Mouse (Mus musculus) frontal cortex, adult 2 months (tissue): ENCODE data around the gene Rhbdf2. TPM values are rescaled to one million over a fixed set of nuclear protein-coding genes. Genes with fewer than 3 reads are reported as not detected.

ENCODE experiments used
- DNase-seq, 2 experiments: peaks; one replicate each; pipeline ENCODE4 v3.0.0; 2022; ENCODE audit warnings: low spot score in 1 of 2; ENCODE audit errors: extremely low spot score in 1 of 2
- polyA plus RNA-seq: library from polyadenylated mRNA; depleted of rRNA; stranded (reverse); fragments of >200 nt; gene quantifications from 2 replicates; pipeline ENCODE4 v1.2.3, GENCODE M21; 2012

The Rhbdf2 gene
- polyA plus RNA-seq, 1 experiment, result 2.0 TPM

DNA sequence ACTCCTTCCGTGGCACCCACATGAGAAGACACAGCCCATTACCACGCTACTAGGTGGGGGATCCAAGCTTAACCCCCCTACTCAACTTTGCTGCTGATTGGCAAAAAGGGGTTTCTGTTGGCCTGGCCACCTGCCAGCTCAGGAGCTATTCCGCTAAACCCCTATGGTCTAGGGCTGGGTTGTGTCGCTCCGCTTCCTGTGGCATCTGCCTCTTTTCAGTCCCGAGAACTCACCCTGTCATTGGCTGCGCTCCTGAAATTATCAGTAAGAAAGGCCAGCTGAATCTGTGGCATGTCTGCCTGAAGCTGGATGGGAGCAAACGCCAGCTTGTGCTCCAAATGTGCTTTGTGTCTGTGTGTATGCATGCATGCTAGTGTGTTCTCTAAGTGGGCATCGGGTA lies 33.4 kb upstream of the Rhbdf2 start:
- DNase-seq, result no peak

DNA sequence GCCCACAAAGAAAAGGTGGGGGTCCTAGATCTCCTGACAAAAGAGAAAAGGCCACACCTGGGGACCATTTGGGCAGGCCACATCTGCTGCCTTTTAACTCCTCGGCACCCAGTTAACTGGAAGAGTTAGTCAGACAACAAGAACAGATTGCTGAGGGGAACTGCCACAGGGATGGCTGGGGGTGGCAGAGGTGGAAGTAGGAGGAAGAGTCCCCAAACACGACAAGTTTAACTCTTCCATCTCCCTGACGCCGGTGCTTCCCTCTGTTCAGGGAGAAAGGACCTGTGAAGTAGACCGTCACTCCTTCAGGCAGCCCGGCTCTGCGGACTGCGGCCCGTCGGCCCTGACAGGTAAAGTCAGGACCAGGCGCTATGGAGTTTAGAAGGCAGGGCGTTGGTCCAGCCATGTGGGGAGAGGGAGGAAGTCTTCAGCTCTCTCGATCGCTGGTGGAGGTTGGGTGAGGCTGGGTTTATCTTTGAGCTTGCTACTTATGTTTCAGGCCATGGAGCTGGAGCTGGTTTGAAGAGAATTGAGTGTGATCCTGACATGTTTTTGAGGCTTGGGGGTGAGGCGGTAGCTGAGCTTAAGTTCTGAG lies 32.3 kb upstream of the Rhbdf2 start:
- no peak for DNase-seq

DNA sequence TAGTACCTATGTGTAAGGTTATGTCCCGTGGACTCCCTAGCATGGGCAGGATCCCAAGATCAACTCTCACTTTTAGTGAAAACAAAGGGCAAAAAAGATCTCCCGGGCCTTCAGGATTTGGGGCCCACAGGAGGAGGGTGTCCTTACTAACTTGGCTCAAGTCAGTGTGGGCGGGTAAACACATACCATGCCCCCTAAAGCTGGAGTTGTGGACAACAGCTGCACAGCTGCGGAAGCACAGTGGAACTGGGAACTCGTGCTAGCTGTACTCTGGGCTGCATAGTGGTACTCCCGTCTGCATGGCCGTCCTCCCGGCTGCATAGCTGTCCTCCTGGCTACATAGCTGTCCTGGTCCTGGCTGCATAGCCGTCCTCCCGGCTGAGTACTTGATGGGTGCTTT lies 31.4 kb upstream of the Rhbdf2 start:
- DNase-seq, result no peak

DNA sequence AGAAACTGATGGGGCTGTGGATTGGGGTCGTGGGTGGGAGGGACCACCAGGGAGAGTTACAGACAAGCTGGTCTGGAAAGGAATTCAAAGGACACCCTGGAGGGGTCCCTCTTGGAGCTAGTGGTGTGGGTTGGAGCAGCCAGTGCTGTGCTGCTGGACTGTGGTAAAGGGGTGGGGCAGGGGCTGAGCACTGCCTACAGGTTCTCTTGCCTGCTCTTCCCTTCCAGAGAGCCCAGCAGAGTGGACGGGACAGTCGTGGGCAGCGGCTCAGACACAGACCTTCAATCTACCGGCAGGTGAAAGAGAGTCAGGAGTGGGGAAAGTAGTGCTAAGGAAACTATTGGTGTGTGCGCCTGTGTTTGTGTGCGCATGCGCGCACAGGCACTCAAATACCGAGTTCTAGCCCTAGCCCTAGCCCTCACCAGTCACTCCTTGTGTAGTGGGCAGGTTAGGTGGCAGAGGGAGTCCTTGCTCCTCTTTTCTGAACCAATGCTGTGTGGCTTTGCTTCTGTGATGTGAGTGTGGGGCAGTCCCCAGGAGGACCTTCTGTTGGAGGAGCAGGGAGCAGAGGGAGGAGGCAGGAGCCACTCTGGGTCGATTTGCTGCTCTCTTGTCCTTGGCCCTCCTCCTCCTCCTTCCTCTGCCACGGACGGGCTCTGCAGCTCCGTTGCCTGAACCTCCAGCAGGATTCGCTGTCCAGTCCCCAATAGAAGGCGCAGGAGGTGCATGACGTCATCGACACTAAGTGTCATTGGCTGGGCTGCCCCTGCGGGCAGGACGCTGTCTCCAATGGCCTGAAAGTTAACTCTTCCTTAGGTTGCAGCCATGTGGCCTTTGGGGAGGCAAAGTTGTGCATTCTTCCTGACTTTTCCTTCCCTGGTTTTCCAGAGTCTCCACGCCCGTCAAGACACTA lies 30.7 kb upstream of the Rhbdf2 start:
- DNase-seq, result peak; percentile 89 to 92

DNA sequence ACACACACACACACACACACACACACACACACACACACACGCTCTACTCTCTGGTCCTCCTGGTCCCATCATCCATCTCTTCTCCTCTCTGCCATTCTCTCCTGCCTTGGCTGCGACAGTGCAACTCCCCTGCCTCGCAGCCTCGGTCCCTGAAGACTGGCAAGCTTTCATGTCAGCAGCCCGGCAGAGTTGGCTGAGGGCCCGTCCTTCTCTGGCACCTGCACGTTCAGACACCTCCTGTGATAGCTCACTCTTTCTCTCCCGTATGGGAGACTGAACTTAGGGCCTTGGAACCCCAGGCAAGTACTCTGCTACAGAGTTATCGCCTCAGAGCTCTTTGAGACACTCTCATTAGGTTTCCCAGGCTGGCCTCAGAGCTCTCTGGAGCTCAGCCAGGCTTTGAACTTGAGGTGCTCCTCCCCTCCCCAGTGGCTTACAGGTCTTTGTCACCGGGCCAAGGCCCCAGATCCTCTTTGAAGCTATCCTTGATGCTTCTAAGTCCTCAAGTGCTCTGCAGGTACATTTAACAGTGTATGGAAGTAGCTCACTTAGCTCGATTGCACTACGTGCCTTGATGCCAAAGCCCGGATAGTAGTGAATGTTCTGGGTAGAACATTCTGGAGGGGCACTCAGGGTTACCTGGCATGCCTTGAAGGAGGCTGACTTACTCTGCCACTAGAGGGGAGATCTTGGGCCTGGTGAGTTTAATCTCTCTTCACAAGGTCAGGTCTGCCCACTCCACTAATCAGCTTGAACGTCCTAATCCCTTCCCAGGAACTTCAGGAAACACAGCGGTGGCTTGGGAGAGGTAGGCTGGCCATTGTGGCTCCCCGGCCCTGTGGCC lies 29.8 kb upstream of the Rhbdf2 start:
- DNase-seq, result no peak

DNA sequence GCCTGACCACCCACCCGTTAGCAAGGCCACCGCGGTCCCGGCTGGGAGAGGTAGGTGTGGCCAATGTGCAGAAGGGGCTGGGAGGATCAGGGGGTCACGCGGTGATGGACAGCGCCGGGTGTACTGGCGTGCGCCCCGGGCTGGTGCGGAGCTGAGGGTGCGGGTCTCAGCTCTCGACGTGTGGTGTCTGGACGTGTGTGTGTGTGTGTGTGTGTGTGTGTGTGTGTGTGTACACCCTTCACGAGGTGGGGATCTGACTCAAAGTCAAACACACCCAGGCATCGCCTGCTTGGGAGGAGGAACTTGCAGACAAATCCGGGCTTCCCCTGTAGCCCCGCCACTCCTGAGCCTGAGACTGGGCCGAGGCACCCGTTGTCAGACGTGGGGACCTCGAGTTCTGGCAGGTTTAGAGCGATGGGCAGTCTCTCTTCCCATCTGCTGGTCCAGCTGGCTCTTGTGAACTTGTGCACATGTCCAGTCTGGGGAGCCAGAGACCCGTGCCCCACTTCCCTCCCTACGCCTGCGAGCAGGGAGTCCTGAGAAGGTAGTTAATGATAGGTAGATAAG lies 27.5 kb upstream of the Rhbdf2 start, which contains the start of gene Cygb:
Gene Cygb (minus strand): TSS at position 59 of the 567 bp plus-strand sequence.
- DNase-seq, result no peak

DNA sequence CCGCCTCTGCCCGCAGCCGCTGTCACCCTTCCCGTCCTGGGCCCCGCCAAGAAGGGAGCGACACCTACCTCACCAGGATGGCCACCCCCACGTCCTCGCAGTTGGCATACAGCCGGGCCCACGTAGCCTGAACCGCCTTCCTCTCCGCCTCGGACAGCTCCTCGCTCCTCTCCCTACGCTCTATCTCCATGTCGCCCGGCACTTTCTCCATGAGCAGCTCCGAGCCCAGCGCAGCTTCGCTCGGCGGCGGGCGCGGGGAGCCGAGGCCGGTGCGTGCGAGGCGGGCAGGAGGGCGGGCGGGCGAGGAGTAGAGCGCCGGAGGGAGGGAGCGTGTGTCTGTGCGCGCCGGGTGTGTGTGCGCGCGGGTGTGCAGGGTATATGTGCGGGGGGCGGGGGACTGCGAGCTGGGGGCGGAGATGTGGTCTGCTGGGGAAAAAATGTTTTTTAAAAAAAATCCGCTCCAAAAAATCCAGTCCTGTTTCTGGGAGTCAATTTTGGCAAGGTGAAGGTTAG lies 26.9 kb upstream of the Rhbdf2 start:
- DNase-seq, result peak in 1 of 2 experiments; percentile 61

DNA sequence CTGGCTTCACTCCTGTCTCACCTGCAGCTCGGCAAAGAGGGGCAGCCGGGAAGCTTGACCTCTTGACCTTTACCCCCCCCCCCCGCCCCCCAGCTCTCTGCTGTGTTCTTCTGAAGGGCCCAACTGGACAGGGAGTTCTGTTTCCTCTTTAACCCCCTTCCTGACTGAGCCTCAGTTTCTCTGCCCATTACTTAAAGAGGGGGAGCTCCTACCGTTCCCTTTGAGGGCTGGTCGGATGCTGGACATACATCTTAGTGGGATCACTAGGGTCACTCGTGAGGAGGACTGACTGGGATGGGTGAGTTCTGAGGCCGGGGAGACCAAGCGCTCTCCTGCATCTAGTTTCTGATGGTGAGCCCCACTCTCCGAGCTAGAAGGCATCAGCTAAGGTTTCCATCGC lies 26.4 kb upstream of the Rhbdf2 start, which contains the start of gene Prcd:
Gene Prcd (plus strand): TSS at position 301 of the 400 bp plus-strand sequence.
- DNase-seq, result no peak

DNA sequence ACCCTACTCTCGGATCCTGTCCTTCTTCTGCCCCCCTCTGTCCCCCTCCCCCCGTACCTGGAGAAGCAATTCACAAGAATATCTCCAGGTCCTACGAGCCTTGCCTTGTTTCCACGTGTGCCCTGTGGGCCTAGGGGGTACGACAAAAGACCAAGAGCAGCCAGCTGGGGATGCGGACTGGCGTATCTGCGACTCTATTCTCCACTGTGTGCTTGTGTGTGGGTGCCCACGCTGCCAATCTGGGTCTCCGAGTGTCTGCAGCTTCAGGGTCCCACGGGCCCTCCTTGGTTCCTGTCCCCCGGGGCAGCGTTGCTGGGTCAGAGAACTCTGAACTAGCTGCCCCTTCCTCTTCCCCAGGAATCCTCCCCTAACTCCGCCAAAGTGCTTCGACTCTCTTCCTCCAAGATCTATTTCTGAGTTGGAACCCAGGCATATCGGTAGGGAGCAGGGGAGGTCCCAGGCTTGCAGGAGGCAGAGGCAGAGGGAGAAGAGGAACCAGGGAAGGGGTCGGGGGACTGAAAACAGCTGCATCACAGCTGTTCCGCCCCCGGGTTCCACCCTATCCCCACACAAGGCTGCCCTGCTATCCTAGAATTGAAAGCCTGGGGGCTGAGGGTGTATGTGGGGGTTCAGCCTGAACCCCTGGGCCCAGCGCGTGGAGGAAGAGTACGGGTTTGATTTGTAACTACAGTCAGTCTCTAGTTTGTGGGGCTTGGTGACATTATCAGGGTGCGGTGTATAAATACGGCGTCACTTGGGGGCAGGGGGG lies 25.7 kb upstream of the Rhbdf2 start:
- DNase-seq, result no peak

DNA sequence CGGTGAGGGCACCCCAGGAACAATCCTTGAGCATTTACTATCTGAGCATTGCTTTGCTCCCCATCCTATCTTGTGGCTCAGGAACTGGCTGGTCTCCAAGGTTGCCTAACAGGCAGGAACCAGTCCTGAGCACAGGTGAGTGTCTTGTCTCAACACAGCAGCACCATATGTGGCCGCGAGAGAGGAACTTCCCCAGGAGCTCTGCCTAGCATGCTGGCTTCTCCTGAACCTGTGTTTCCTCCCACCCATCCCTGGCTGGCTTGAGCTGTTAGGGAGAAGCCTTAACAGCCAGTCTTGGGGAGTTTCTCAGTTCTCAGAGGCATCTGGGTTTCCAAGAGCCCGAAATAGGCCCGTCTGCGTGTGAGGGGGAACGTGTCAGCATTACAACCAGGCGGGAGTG lies 24.5 kb upstream of the Rhbdf2 start:
- peak in 1 of 2 experiments; percentile 80 for DNase-seq

DNA sequence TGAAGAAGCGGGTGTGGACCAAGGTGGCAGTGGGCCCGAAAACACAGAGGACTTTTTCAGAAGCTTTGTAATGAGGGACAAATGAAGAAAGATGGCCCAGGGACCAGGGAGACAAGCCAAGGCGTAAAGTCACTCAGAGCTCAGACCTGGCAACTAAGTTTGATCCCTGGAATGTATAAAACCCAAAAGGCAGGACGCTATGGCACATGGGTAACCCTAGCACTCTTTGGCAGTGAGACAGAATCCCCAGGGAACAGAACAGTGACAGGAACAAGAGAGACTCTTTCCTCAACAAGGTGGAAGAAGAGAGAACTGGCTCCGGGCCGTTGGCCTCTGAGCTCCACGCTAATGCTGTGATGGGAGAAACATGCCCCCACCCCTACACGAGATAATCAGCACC lies 24.0 kb upstream of the Rhbdf2 start:
- DNase-seq, result no peak

DNA sequence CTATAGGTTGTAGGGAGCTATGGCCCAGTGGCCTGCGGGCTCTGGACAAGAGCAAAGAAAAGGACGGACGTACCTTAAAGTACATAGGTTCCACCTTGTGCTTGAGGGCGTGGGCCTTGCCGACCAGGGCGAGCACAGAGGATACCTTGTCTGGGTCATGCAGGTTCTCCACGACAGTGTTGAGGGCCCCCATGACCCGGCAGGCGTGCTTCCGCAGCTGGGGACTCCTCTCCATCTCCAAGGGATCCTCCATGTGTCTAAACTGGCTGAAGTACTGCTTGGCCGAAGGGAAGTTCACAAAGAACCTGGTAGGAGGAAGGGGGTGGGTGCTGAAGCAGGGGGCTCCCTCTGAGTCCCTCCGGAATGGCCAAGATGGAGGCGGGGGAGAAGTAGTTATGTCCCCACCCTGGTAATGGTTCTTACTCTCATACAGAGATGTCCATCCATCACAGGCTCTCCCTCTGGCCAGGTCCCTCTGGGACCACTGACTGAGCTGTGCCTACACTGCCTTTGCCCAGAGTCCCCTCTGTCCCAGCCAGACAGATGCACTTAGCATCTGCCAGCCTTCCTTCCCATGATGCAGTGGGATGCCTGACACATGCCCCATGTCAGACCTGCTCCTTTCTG lies 23.0 kb upstream of the Rhbdf2 start:
- no peak for DNase-seq

DNA sequence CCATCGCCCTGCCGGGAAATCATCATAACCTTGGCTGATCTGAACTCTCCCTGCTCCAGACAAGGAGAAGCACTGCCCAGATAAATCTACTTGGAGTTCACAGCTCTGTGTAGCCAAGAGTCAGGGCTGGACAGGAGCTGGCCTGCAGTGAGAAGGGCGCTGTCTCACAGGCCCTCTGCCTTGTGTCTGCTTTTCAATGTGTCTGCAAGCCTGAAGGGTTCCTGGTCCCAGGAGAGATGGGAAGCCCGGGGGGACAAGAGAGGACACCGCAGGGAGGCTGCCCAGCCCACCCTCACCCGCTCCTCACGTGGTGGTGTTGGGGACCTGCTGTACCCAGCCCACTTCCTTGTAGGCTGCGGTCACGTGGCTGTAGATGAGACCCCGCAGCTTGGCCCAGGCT lies 22.2 kb upstream of the Rhbdf2 start:
- DNase-seq, result no peak

DNA sequence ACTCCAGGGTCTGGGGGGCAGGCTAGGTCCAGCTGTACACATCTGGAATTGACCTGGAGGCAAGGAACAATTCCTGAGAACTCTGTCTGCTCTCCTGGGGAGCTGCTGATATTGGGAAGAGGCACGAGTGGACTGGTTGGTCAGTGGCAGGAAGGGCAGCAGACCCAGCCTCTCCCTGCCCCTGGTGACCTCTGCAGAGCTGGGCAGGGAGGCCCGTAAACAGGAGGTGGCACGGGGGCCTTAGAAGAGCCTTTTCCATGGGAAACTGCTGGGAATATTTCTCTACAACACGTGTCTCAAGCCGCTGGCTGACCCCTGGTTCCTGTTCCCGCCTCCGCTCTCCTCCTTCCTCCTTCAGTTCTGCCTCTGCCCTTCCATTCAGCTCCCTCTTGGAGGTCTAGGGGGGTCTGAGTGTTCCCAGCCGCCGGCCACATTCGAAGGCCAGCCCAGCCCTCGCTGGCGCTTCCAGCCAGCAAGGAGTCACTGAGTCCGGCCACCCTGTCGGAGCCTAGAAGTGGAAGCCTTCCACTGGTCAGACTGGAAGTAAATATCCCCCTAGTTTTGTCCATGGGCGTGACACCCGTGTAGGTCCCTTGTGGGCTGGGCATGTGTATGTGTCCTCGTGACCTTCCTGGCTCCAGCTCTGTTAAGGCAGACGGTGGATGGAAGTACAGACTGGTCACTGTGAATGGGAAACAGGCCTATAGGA lies 21.5 kb upstream of the Rhbdf2 start:
- no peak for DNase-seq

DNA sequence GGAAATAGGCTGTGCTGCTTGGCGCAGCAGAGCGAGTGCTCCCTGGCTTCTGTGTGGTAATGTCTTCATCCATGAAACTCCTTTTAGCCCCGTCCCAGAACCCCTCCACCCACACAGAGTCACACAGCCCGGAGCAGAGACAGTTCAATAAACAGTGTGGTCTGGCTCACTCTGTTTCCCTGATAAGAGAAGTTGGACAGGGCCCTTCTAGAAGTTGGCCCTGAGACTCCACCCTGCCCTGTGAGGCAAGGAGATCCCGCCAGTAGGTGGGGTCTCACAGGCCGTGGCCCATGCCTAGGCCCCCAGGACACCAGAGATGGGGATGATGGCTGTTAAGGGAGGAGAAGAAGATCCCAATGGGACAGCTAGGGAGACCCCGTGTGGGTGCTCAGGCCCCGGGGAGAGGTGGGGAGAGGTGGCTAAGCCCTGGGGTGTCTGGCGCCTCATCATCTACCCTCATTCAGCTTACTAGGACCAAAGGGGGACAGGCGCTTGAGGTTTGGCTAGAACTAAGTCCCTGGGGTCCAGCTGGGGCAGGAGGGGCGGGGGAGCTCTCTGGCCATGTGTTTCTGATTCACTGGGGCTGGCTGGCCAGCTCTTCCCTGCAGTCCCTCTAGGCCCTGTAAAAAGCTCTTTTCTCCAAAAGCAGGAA lies 20.6 kb upstream of the Rhbdf2 start:
- DNase-seq, result no peak

DNA sequence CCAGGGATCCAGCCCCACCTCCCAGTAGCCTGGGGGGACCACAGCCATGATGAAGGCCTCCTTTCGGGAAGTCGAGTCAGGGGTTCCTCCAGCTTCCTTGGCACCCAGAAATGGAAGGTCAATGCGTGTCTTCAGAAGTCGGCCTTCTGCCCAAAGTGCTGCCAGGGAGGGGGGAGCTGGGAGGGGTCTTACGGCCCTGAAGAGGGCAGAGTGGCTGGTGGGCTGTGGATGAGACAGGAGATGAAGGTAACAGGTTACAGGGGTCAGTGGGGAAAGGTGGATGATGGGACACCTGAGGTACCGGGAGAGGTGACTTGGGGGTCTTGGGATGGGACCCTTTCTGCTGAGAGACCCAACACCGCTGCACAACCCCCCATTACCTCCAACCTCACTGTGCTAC lies 20.0 kb upstream of the Rhbdf2 start:
- no peak for DNase-seq

DNA sequence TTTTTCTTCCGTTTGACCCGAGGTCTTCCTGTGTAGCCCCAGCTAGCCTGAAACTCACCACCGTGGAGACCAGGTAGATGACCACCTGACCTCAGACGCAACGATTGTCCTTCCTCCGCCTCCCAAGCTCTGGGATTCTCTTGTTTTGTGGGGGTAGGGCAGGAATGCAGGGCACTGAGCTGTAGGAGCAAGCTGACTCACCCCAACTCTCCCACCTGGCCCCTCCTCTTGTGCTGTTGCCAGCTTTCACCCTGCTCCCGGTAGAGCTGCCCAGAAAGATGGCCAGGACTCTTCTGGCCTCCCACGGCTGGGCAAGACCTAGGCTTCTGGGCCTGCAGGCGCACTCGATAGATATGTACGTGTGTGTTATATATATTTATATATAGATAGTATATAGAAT lies 19.3 kb upstream of the Rhbdf2 start:
- no peak for DNase-seq

DNA sequence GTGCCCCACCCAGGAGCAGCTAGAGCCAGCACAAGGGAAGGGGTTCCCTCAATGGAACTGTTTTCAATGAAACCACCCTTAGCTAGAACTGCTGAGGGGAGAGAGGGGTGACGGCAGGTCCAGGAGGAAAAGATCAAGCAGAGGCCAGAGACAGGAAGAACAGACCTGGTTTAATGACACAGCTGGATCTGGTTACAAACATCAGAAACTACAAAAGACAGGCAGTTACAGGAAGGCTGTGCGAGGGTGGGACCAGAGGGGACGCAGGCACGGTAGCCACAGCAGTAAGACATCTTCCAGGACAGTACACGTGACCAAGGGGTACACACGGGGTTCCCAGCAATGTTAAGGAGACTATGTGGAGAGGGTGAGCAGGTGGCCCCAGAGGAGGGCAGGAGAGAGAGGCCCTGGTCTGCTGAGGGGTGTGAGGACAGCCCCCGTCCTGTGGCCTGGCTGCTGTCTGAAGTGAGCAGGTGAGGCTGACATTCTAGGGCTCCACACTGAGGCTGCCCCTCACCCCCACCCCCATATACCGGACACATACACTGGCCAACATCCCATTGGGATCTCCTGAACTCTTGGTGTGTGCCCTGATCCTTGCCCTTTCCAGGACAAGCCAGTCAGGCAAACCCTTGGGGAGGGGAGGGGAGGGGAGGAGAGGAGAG lies 18.8 kb upstream of the Rhbdf2 start:
- no peak for DNase-seq
